Mouse (Mus musculus) urinary bladder, postnatal 25 days (tissue): Measurements from ENCODE around the gene Riox1.

Source experiments
- DNase-seq: peaks from one replicate; pipeline ENCODE4 v3.0.0; 2022; ENCODE audit warnings: low spot score

The Riox1 gene

DNA sequence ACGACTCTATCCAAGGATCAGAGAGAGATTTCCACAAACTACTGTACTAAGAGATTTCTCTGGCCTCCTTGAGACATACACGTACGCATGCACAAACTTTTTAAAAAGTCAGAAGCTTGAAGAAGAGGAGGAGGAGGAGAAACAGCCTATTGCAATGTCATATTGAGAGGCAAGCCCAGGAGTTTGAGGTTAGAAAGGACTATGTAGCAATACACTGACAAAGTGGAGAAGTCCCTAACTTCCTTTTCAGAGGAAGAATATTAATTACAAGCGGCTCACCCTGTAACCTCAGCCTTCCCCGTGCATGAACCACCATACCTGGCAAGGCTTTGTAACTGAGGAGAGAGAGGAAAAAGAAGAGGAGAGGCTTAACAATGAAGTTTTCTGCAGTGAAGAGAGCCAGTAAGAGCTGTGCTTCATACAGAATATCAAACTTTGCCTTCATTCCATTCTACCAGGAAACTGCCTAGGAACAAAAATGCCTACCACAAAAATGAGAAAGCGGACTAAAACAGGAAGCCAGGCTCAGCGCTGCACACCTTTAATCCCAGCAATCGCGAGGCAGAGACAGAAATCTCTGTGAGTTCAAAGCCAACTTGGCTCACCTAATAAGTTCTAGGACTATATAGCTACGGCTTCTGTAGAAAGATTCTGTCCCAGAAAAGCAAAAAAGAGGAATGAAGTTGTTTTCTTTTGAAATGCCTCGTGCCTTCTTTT, 474 bp upstream of the Riox1 start:
- no peak for DNase-seq

DNA sequence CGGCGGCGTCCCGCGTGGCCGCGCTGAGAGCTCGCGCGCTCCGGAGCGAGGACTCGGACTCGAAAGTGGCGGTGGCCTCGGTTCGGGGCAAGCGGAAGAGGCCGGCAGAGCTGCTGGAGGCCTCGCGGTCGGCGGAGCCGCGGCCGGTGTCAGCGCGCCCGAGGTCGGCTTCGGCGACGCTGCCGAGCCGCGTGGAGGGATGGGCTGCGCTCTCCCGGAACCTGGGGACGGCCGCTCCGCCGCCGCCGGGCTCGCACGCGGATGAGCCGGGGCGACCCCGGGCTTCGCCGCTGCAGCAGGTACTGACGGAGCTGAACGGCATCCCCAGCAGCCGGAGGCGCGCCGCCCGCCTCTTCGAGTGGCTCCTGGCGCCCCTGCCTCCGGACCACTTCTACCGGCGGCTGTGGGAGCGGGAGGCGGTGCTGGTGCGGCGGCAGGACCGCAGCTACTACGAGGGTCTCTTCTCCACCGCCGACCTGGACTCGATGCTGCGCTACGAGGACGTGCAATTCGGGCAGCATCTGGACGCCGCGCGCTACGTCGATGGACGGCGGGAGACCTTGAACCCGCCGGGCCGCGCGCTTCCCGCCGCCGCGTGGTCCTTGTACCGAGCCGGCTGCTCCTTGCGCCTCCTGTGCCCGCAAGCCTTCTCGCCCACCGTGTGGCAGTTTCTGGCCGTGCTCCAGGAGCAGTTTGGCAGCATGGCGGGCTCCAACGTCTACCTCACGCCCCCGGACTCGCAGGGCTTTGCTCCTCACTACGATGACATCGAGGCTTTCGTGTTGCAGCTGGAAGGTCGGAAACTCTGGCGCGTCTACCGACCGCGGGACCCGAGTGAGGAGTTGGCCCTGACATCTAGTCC, 663 bp downstream of the Riox1 start:
- DNase-seq: peak; percentile 26

DNA sequence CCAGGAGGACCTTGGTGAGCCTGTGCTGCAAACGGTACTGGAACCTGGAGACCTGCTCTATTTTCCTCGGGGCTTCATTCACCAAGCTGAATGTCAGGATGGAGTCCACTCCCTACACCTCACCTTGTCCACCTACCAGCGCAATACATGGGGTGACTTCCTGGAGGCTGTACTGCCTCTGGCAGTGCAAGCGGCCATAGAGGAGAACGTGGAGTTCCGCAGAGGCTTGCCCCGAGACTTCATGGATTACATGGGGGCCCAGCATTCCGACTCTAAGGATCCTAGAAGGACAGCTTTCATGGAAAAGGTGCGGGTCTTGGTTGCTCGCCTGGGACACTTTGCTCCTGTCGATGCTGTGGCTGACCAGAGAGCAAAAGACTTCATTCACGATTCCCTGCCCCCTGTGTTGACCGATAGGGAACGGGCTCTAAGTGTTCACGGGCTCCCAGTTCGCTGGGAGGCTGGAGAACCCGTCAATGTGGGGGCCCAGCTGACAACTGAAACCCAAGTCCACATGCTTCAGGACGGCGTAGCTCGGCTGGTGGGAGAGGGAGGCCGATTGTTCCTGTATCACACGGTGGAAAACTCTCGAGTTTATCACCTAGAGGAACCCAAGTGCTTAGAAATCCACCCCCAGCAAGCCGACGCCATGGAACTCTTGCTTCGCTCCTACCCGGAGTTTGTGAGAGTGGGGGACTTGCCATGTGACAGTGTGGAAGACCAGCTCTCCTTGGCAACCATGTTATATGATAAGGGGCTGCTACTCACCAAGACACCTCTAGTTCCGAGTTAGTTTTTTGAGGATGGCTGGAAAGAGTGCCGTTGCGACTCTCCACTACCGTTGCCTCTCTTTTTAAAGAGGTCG, 1.5 kb downstream of the Riox1 start:
- DNase-seq: no peak

DNA sequence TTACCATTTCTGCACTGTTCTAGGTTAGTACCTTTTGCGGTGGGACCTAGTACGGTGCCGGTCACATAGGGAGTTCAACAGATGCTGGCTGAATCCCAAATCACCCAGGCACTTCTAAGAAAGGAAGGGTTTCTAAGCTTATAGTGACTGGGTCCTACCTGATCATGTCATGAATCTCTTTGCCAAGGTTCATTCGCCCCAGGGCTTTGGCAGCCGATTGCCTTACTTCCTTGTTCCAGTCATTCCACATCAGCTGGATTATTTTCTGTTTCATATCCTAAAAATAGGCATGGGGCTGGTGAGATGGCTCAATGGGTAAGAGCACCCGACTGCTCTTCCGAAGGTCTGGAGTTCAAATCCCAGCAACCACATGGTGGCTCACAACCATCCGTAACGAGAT, 7.9 kb downstream of the Riox1 start:
- DNase-seq: no peak

DNA sequence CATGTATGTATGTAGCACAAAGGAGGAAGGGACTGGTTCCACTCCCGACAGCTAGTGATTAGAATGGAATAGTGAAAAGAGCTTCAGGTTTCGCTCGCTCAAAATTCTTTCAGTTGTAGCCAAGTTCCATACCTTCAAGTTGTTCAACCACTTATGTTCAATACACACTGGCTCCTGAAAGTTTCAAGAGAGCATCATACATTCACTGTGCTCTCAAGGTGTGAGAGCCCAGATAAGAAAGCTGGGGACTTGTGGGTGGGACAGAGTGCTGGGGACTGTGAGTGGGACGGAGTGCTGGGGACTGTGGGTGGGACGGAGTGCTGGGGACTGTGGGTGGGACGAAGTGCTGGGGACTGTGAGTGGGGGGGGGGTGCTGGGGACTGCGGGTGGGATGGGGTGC, 14.8 kb downstream of the Riox1 start:
- DNase-seq: no peak

DNA sequence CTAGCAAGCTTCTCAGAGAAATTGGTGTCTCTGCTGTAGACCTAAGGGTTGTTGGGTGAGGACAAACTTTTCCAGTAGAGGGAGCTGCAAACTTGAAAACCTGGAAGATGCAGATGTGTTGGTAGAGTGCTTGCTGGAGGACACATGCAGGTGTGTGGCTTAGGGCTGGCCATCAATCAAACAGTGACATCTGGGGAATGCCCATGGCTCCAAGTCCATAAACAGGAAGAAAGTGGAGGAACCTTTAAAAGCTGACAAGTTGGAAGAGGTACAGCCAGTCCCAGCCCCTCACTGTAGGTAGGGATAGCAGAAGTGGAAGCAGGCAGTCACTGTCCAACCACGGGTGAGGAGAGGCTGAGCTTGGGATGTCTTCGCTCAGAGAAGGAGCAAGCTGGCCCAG, 21.7 kb downstream of the Riox1 start:
- peak; percentile 19 for DNase-seq

DNA sequence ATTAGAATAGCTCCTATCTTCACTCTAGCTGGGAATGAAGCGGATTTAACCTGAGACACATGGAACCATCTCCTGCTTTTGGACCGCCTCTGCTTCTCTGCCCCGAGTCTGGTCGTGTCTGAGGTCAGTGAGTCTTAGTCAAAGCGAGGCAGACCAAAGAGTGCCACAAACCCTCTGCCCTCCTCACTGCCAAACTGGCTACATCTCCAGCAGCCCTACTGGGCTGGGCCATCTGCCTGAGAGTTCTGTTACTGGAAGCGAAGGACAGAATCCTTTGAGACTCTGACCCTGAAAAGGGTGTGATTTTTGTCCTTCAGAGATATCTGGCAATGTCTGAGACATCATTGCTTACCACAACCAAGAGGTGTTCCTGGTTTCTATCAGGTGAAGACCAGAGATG, 28.5 kb downstream of the Riox1 start:
- DNase-seq: no peak

DNA sequence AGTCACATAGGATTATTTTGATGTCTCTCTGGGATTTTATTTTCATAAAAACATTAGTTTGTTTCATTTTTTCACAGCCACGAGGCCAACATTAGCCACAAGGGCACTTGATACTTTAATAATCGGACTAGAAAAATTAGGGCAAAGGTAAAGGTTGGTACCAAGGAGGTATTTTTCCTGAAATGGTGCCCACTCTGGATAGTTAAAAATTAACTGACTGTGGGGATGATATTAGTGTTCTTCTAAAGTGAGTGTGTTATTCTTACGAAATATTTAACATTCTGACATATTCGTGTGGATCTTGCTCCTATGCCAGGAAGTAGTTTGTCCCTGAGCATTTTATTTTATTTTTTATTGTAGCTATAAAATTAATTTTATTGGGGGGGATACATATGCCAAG, 31.2 kb downstream of the Riox1 start:
- no peak for DNase-seq

DNA sequence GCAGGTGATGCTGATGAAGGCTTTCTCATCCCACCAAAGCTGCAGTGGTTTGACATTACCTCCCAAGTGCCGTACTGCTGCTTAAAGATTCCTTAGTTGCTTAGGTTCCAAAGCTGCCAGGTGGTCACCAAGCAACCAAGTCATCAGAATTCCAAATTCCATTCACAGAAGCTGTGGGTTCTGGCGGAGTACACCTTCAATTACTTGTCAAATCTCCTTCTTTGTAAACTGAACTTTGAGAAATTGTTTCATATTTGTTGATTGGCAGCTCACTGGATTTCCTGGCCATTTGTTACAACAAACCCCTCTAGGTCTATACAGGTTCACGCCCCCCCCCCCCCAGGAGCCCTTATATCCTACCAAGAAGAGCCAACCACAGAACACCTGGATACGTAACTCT, 34.3 kb downstream of the Riox1 start, which contains the start of gene Heatr4:
Heatr4 (minus strand) TSS at position 101 of the 400 bp plus-strand sequence.
- DNase-seq: no peak

DNA sequence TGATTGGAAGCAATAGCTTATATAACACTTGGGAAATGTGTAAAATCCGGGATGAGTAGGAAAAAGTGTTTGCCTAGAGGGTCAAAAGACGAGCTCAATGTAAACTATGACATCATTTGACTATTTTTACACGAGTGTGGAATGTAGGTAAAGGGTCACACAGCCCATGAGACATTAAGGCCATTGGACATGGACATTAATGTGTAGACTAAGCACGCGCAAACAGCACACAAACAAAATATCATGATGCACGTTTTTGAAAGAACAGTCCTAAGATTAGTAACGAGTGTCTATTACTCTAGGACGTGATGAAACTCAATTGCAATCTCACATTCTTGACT, 36.8 kb downstream of the Riox1 start:
- DNase-seq: no peak

DNA sequence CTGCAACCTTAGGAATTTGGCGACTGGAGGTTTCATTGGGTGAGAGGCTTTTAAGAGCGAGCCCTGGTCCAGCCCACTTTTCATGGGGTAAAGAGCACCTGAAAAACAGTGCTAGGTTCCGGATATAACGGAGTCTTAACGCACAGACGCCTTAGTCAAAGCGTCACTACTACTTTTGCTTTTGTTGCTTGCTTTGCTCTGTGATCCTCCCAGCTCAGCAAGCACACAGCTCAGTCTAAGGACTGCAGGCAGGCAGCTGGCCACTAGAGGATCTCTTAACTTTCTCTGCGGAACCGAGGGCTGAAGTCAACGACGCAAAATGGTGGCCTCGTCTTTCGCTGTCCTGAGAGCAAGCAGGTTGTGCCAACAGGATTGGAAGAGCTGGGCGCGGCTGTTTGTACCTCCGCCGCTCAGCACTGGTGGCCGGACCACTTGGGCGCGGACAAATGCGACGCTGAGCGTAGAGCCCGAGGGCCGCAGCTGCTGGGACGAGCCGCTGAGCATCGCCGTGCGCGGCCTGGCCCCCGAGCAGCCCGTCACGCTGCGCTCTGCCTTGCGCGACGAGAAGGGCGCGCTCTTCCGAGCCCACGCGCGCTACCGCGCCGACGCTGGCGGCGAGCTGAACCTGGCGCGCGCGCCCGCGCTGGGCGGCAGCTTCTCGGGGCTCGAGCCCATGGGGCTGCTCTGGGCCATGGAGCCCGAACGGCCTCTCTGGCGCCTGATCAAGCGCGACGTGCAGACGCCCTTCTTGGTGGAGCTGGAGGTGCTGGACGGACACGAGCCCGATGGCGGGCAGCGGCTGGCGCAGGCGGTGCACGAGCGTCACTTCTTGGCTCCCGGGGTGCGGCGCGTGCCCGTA, 37.4 kb downstream of the Riox1 start, which contains the start of gene Acot2:
Acot2 (plus strand) TSS at position 279 of the 859 bp plus-strand sequence.
- DNase-seq: peak; percentile 59

DNA sequence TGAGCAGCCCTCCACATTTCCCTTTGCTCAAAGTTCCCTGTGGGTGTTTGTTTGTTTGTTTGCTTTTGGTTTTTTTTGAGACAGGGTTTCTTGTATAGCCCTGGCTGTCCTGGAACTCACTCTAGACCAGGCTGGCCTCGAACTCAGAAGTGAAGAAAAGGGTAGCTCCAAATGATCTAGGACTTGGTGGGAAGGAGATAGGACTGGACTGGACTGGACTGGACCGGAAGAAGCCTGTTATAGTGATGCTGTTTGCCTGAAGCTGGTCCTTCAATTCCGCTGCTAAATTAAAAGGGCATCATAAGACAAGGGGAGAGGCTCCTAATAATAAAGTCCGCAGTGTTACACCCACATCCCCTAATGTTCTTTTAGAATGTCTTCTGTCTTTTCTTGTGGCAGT, 38.1 kb downstream of the Riox1 start:
- no peak for DNase-seq

DNA sequence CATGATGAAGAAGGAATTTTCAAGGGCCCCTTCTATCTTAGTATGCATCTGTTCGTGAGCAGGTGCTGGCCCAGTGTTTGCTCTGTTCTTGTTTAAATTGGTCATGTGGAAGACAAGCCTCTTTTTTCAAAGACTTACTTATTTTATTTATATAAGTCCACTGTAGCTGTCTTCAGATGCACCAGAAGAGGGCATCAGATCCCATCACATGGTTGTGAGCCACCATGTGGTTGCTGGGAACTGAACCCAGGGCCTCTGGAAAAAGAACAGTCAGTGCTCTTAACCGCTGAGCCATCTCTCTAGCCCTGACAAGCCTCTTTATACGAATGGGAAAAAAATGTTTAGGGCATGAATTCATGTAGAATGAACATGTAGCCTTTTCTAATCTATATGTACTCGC, 39.0 kb downstream of the Riox1 start:
- no peak for DNase-seq

DNA sequence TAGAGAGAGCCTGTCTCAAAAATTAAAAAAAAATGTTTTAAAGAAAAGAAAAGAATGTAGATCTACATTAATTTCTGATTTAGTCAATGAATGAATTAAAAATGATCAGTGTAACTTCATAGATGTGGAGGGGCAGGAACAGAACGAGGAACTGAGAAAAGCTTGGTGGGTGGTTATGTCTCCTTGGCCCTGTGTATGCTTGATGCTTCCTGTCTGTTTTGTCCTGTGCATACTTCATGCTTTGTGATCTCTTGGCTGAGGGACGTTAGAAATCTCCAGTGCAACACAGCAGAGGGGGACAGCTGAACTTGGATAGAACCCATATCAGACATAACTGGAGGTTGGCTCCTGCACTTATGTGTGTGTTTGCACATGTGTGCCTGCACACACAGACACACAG, 46.8 kb downstream of the Riox1 start:
- no peak for DNase-seq

DNA sequence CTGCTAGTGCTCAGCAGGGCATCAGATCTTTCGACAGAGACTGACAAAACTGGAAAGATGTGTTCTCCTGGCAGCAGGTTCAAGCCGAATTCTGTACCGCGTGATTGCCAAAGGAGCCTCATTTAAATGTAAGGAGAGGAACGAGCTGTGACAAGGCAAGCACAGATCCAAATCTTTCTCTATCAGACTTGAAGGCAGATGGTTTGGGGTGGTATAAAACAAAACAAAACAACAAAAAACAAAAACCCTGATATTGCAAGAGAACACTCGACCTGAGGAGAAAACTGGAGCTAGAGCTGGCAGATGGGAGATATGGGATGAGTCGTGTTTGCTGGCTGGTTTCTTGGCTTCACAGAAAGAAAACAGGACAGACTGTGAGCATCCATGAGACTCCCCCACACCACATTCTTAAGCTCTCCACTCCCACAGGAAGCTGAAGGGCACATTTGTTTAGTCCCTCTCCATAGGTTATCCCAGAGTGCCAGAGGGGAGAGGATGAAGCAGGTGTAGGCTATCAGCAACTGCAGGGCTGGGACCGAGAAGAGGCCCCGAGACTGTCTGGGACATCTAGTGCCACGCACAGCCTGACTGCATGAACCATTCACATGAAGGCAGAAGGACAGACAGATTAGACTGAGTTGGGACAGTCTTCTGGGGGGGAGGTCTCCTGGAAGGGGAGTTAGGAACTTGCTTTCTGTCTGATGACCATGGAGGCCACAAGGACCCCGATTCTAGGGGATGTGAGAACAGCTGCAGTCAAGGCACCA, 48.1 kb downstream of the Riox1 start:
- DNase-seq: no peak

DNA sequence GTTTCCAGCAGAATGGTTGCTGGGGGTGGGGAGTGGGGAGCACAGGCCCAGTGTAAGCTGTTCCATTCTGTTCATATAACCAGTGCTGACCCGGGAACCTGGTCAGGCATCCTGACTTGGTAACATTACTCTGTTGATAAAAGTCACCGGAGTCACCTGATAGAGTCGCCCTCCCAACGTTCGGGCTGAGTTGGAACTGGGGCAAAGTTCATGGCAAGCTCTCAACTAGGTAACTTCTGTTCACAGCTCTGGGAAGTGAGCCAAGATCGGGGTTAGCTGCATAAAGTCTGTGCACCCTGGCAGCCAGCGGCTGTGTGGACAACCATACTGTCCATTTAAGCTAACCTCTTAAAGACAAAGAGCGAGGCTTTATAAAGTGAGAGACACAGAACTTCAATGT, 48.8 kb downstream of the Riox1 start:
- peak; percentile 58 for DNase-seq

DNA sequence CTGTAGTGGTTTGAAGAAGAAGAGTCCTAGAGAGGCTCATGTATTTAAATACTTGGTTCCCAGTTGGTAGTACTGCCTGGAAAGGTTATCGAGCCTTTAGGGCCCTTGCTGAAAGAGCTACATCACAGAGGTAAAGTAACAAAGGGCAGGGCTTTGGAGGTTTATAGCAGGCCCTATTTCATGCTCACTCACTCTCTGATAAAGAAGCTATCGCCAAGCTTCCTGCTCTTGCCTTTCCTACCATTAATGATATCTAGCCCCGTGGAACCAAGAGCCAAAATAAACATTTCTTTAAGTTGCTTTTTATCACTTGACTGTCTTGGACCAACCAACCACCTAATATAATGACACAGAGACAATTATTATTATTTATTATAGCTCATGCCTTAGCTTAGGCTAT, 50.0 kb downstream of the Riox1 start:
- DNase-seq: no peak
